Mouse (Mus musculus) small intestine, adult 2 months (tissue): ENCODE data around the gene Clmp.

Experiments
- CTCF ChIP-seq: fragments of 200-500 bp; IDR thresholded peaks from 2 replicates; pipeline ENCODE4 v1.5.1; 2012; ENCODE audit warnings: low read depth, mild to moderate bottlenecking, control low read depth, inconsistent platforms, low read length, moderate library complexity, mixed read lengths; ENCODE audit not compliant: insufficient replicate concordance, insufficient read length; ENCODE audit errors: extremely low read depth
- POLR2A ChIP-seq: fragments of 200-500 bp; IDR thresholded peaks from 2 replicates; pipeline ENCODE4 v1.6.1; 2012; ENCODE audit warnings: low read depth, mild to moderate bottlenecking, control low read depth, inconsistent platforms, low read length, moderate library complexity

DNA sequence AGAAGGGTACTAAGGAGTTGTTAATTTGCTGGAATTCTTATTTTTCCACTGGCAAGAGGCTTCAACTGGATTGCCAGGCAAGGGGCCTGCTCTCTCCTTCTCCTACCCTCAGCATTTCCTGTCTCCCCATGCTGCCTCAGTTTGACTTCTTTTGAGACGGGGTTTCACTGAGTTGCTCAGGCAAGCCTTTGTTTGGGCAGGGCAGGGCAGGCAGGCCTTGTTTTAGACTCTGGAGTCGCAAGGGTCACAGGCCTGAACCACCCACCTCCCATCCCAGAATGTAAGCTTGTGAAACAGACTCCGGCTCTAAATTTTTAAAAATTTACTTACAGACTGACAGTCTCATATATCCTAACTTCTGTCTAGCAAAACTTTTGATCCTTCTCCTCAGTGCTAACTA, 113.3 kb downstream of the Clmp start:
- TF ChIP-seq POLR2A (no peak), CTCF (no peak)
